Mouse (Mus musculus): Measurements from ENCODE around the gene Acacb. TPM values are rescaled to one million over a fixed set of nuclear protein-coding genes. Genes with fewer than 3 reads are reported as not detected.

The Acacb gene
- polyA plus RNA-seq (2014; fragmentation: Nextera tagmentation; extraction: Ambion mirVana): 2.4 and 3.7 TPM in 2 replicates

GRCm38 (mm10) chr5:114146028-114146888, at the start of gene Acacb:
Gene Acacb (plus strand): TSS chr5:114146535.
- Histone ChIP-seq H3K27me3 (replicated peaks; ENCODE audit: control insufficient read depth, insufficient read depth, low read length) (no peaks in the 10 kb centered on the region), H3K9ac (ENCODE audit: low read length) (no peak within 1 kb of the TSS), H3K4me2 (ENCODE audit: low read length) (no peak within 1 kb of the TSS), H3K27ac (ENCODE audit: low read depth, low read length) (no peak within 1 kb of the TSS), H3K4me1 (ENCODE audit: control insufficient read depth, insufficient read depth, low read length) (no peaks in the 10 kb centered on the region), H3K36me3 (ENCODE audit: control insufficient read depth, insufficient read depth, low read length) (no peaks in the 10 kb centered on the region), H3K4me3 (ENCODE audit: low read depth, low read length) (no peak within 1 kb of the TSS), H3K9me3 (replicated peaks; ENCODE audit: control insufficient read depth, low read length) (no peaks in the 10 kb centered on the region)
- ATAC-seq (no peak), DNase-seq (ENCODE audit: low spot score) (no peak)
- WGBS: 63% methylated on average over 19 of the region's 19 CpGs

- Histone ChIP-seq H3K4me1 (ENCODE audit: control insufficient read depth, insufficient read depth, low read length) (peaks cover 12% of the 10 kb centered on the region), H3K27ac (ENCODE audit: low read depth, low read length) (peak overlapping the region; percentile 71; the same call in 1 of the 2 replicates), H3K9me3 (replicated peaks; ENCODE audit: control insufficient read depth, low read length) (no peaks in the 10 kb centered on the region), H3K36me3 (ENCODE audit: control insufficient read depth, insufficient read depth, low read length) (peaks cover 9% of the 10 kb centered on the region), H3K9ac (ENCODE audit: low read length) (peak overlapping the region; percentile 94), H3K27me3 (replicated peaks; ENCODE audit: control insufficient read depth, insufficient read depth, low read length) (no peaks in the 10 kb centered on the region), H3K4me2 (ENCODE audit: low read length) (peak overlapping the region; percentile 99), H3K4me3 (ENCODE audit: low read depth, low read length) (peak overlapping the region; percentile 90)
- peak; percentile 95 for ATAC-seq
- peak; percentile 95 for DNase-seq (ENCODE audit: low spot score)
- WGBS: 6% methylated on average over 37 of the region's 37 CpGs
Measured at GRCm38 (mm10) chr5:114099709-114100389, 46.5 kb upstream of the Acacb start.

- ATAC-seq (peak; percentile 68), DNase-seq (ENCODE audit: low spot score) (no peak)
- H3K36me3 ChIP-seq (ENCODE audit: control insufficient read depth, insufficient read depth, low read length): peaks cover 14% of the 10 kb centered on the region
- H3K4me3 ChIP-seq (ENCODE audit: low read depth, low read length): peak overlapping the region; percentile 90
- no peaks in the 10 kb centered on the region for H3K27me3 ChIP-seq (replicated peaks; ENCODE audit: control insufficient read depth, insufficient read depth, low read length)
- H3K4me1 ChIP-seq (ENCODE audit: control insufficient read depth, insufficient read depth, low read length): peaks cover 12% of the 10 kb centered on the region
- no peaks in the 10 kb centered on the region for H3K9me3 ChIP-seq (replicated peaks; ENCODE audit: control insufficient read depth, low read length)
- 3% methylated on average over 51 of the region's 64 CpGs for WGBS
- H3K27ac ChIP-seq (ENCODE audit: low read depth, low read length): peak overlapping the region; percentile 71; the same call in 1 of the 2 replicates
- H3K9ac ChIP-seq (ENCODE audit: low read length): peak overlapping the region; percentile 94
- peak overlapping the region; percentile 99 for H3K4me2 ChIP-seq (ENCODE audit: low read length)
Measured at GRCm38 (mm10) chr5:114100390-114101099, 45.8 kb upstream of the Acacb start.

GRCm38 (mm10) chr5:114101873-114102272, 44.5 kb upstream of the Acacb start:
- Histone ChIP-seq H3K9me3 (replicated peaks; ENCODE audit: control insufficient read depth, low read length) (no peaks in the 10 kb centered on the region), H3K4me2 (ENCODE audit: low read length) (no peak overlapping the region), H3K4me1 (ENCODE audit: control insufficient read depth, insufficient read depth, low read length) (peaks cover 12% of the 10 kb centered on the region), H3K4me3 (ENCODE audit: low read depth, low read length) (no peak overlapping the region), H3K9ac (ENCODE audit: low read length) (no peak overlapping the region), H3K27me3 (replicated peaks; ENCODE audit: control insufficient read depth, insufficient read depth, low read length) (no peaks in the 10 kb centered on the region), H3K36me3 (ENCODE audit: control insufficient read depth, insufficient read depth, low read length) (peaks cover 27% of the 10 kb centered on the region), H3K27ac (ENCODE audit: low read depth, low read length) (no peak overlapping the region)
- ATAC-seq (no peak), DNase-seq (ENCODE audit: low spot score) (no peak)
- 87% methylated on average over 4 of the region's 4 CpGs for WGBS

- H3K4me3 ChIP-seq (ENCODE audit: low read depth, low read length): no peak overlapping the region
- DNase-seq (ENCODE audit: low spot score): no peak
- no peak overlapping the region for H3K9ac ChIP-seq (ENCODE audit: low read length)
- H3K36me3 ChIP-seq (ENCODE audit: control insufficient read depth, insufficient read depth, low read length): peaks cover 34% of the 10 kb centered on the region
- H3K27me3 ChIP-seq (replicated peaks; ENCODE audit: control insufficient read depth, insufficient read depth, low read length): no peaks in the 10 kb centered on the region
- no peak overlapping the region for H3K4me2 ChIP-seq (ENCODE audit: low read length)
- H3K4me1 ChIP-seq (ENCODE audit: control insufficient read depth, insufficient read depth, low read length): peaks cover 12% of the 10 kb centered on the region
- WGBS: 87% methylated on average over 1 of the region's 1 CpGs
- no peak for ATAC-seq
- H3K9me3 ChIP-seq (replicated peaks; ENCODE audit: control insufficient read depth, low read length): no peaks in the 10 kb centered on the region
- H3K27ac ChIP-seq (ENCODE audit: low read depth, low read length): no peak overlapping the region
Measured at GRCm38 (mm10) chr5:114102807-114103206, 43.5 kb upstream of the Acacb start.

- Histone ChIP-seq H3K27ac (ENCODE audit: low read depth, low read length) (no peak overlapping the region), H3K36me3 (ENCODE audit: control insufficient read depth, insufficient read depth, low read length) (peaks cover 70% of the 10 kb centered on the region), H3K4me2 (ENCODE audit: low read length) (no peak overlapping the region), H3K4me3 (ENCODE audit: low read depth, low read length) (no peak overlapping the region), H3K4me1 (ENCODE audit: control insufficient read depth, insufficient read depth, low read length) (0 out of 2 replicates have a peak, but pooled peaks cover under 1% of the 10 kb centered on the region), H3K27me3 (replicated peaks; ENCODE audit: control insufficient read depth, insufficient read depth, low read length) (no peaks in the 10 kb centered on the region), H3K9ac (ENCODE audit: low read length) (no peak overlapping the region), H3K9me3 (replicated peaks; ENCODE audit: control insufficient read depth, low read length) (no peaks in the 10 kb centered on the region)
- DNase-seq (ENCODE audit: low spot score): no peak
- ATAC-seq: no peak
- WGBS: 91% methylated on average over 16 of the region's 16 CpGs
Measured at GRCm38 (mm10) chr5:114106391-114106935, 39.9 kb upstream of the Acacb start.

- H3K4me2 ChIP-seq (ENCODE audit: low read length): no peak overlapping the region
- H3K4me1 ChIP-seq (ENCODE audit: control insufficient read depth, insufficient read depth, low read length): no peaks in the 10 kb centered on the region
- no peaks in the 10 kb centered on the region for H3K27me3 ChIP-seq (replicated peaks; ENCODE audit: control insufficient read depth, insufficient read depth, low read length)
- ATAC-seq (no peak), DNase-seq (ENCODE audit: low spot score) (no peak)
- H3K36me3 ChIP-seq (ENCODE audit: control insufficient read depth, insufficient read depth, low read length): peaks cover 87% of the 10 kb centered on the region
- H3K27ac ChIP-seq (ENCODE audit: low read depth, low read length): no peak overlapping the region
- WGBS: 82% methylated on average over 6 of the region's 6 CpGs
- H3K9me3 ChIP-seq (replicated peaks; ENCODE audit: control insufficient read depth, low read length): no peaks in the 10 kb centered on the region
- H3K9ac ChIP-seq (ENCODE audit: low read length): no peak overlapping the region
- H3K4me3 ChIP-seq (ENCODE audit: low read depth, low read length): no peak overlapping the region
Measured at GRCm38 (mm10) chr5:114113334-114113733, 33.0 kb upstream of the Acacb start.

GRCm38 (mm10) chr5:114115030-114115429, 31.3 kb upstream of the Acacb start:
- WGBS: 87% methylated on average over 5 of the region's 5 CpGs
- Histone ChIP-seq H3K9ac (ENCODE audit: low read length) (no peak overlapping the region), H3K4me3 (ENCODE audit: low read depth, low read length) (no peak overlapping the region), H3K27ac (ENCODE audit: low read depth, low read length) (no peak overlapping the region), H3K9me3 (replicated peaks; ENCODE audit: control insufficient read depth, low read length) (no peaks in the 10 kb centered on the region), H3K27me3 (replicated peaks; ENCODE audit: control insufficient read depth, insufficient read depth, low read length) (no peaks in the 10 kb centered on the region), H3K36me3 (ENCODE audit: control insufficient read depth, insufficient read depth, low read length) (peaks cover 85% of the 10 kb centered on the region), H3K4me2 (ENCODE audit: low read length) (no peak overlapping the region), H3K4me1 (ENCODE audit: control insufficient read depth, insufficient read depth, low read length) (no peaks in the 10 kb centered on the region)
- DNase-seq (ENCODE audit: low spot score) (no peak), ATAC-seq (no peak)

Measured in forebrain, embryonic 14.5 days (tissue).